Mouse (Mus musculus) intestine, embryonic 14.5 days (tissue): ENCODE data around the gene R3hdm2. TPM values are rescaled to one million over a fixed set of nuclear protein-coding genes. Genes with fewer than 3 reads are reported as not detected.

Experiments used
- ATAC-seq: fragments of 200-750 bp; cut with Nextera tagmentation; replicated peaks from 2 replicates; pipeline ENCODE4 v1.8.0; 2017; ENCODE audit warnings: low read depth, moderate number of reproducible peaks, moderate TSS enrichment, moderate library complexity; ENCODE audit not compliant: low FRiP score, low TSS enrichment
- DNase-seq: peaks from one replicate; pipeline ENCODE4 v3.0.0-alpha.2; 2018; ENCODE audit warnings: low spot score
- H3K27ac ChIP-seq: fragments of 300-500 bp; sonication (generic); 2 replicates; pipeline ENCODE4 v1.5.1; 2014; ENCODE audit warnings: low read depth, mild to moderate bottlenecking, control low read depth
- H3K27me3 ChIP-seq: fragments of 300-500 bp; sonication (generic); replicated peaks from 2 replicates; pipeline ENCODE4 v1.6.1; 2014; ENCODE audit warnings: low read length, control low read depth; ENCODE audit not compliant: control insufficient read depth, insufficient read depth
- H3K36me3 ChIP-seq: fragments of 300-500 bp; sonication (generic); 2 replicates; pipeline ENCODE4 v1.6.1; 2014; ENCODE audit warnings: low read length, control low read depth; ENCODE audit not compliant: control insufficient read depth, insufficient read depth
- H3K4me1 ChIP-seq: fragments of 300-500 bp; sonication (generic); replicated peaks from 2 replicates; pipeline ENCODE4 v1.6.1; 2014; ENCODE audit warnings: low read length, control low read depth, mixed read lengths; ENCODE audit not compliant: control insufficient read depth, insufficient read depth
- H3K4me2 ChIP-seq: fragments of 300-500 bp; sonication (generic); 2 replicates; pipeline ENCODE4 v1.6.1; 2014; ENCODE audit warnings: low read length
- H3K4me3 ChIP-seq: fragments of 300-500 bp; sonication (generic); 2 replicates; pipeline ENCODE4 v1.5.1; 2014; ENCODE audit warnings: low read depth, low read length, control low read depth, mixed read lengths
- H3K9ac ChIP-seq: fragments of 300-500 bp; sonication (generic); 2 replicates; pipeline ENCODE4 v1.6.1; 2014; ENCODE audit warnings: mild to moderate bottlenecking, low read length
- H3K9me3 ChIP-seq: fragments of 300-500 bp; sonication (generic); 2 replicates; pipeline ENCODE4 v1.6.1; 2016; ENCODE audit warnings: low read length, control low read depth; ENCODE audit not compliant: control insufficient read depth
- WGBS: fragments of 180-500 bp; shearing (Covaris S2); extraction: QIAGEN DNeasy Blood & Tissue Kit; methylation state at CpG from one replicate; pipeline ENCODE4 v1.1.7; 2014; 5-methylcytosine and 5-hydroxymethylcytosine counted together
- polyA plus RNA-seq: library from polyadenylated mRNA; unstranded; fragments of >200 nt; fragmentation: Nextera tagmentation; extraction: Ambion mirVana; gene quantifications from 2 replicates; pipeline ENCODE4 v1.2.1, GENCODE M21; 2014

R3hdm2 gene
- polyA plus RNA-seq, 1 experiment from 2014 or later = 31.5 TPM

GRCm38 (mm10) chr10:127512813-127513212 is 132.7 kb downstream of the R3hdm2 start:
- H3K4me2 ChIP-seq = peak overlapping the region; percentile 93
- peak overlapping the region; percentile 29; the same call in 1 of the 2 replicates for H3K9ac ChIP-seq

GRCm38 (mm10) chr10:127513501-127514091 is 133.5 kb downstream of the R3hdm2 start:
- peak overlapping the region; percentile 93 for H3K4me2 ChIP-seq
- H3K4me1 ChIP-seq = peaks cover 40% of the 10 kb centered on the region
- H3K9ac ChIP-seq = no peak overlapping the region
- no peaks in the 10 kb centered on the region for H3K9me3 ChIP-seq
- H3K36me3 ChIP-seq = peaks cover 16% of the 10 kb centered on the region
- peaks cover 75% of the 10 kb centered on the region for H3K27me3 ChIP-seq
- peak overlapping the region; percentile 23; the same call in 1 of the 2 replicates for H3K4me3 ChIP-seq
- no peak overlapping the region for H3K27ac ChIP-seq
- no peak for ATAC-seq
- DNase-seq = no peak
- WGBS = 3% methylated on average over 16 of the region's 16 CpGs

More at GRCm38 (mm10) chr10:127512813-127513212, 132.7 kb downstream of the R3hdm2 start:
- H3K27ac ChIP-seq = no peak overlapping the region
- peak; percentile 100 for DNase-seq
- peak; percentile 29 for ATAC-seq
- H3K4me1 ChIP-seq = peaks cover 40% of the 10 kb centered on the region
- H3K27me3 ChIP-seq = peaks cover 82% of the 10 kb centered on the region
- H3K36me3 ChIP-seq = peaks cover 8% of the 10 kb centered on the region
- H3K4me3 ChIP-seq = peak overlapping the region; percentile 46
- under 1% methylated on average over 27 of the region's 27 CpGs for WGBS
- no peaks in the 10 kb centered on the region for H3K9me3 ChIP-seq

- Histone ChIP-seq H3K27ac (no peak overlapping the region), H3K4me1 (peaks cover 37% of the 10 kb centered on the region), H3K9ac (no peak overlapping the region), H3K4me3 (no peak overlapping the region), H3K36me3 (peaks cover 17% of the 10 kb centered on the region), H3K9me3 (no peaks in the 10 kb centered on the region), H3K27me3 (peaks cover 69% of the 10 kb centered on the region), H3K4me2 (peak overlapping the region; percentile 93; the same call in 1 of the 2 replicates)
- DNase-seq (no peak), ATAC-seq (no peak)
- WGBS = 18% methylated on average over 13 of the region's 13 CpGs
Observed at GRCm38 (mm10) chr10:127514111-127514698, 134.1 kb downstream of the R3hdm2 start.

- no peak for DNase-seq
- no peak within 1 kb of the TSS for H3K9ac ChIP-seq
- WGBS = 22% methylated on average over 6 of the region's 6 CpGs
Observed at GRCm38 (mm10) chr10:127514764-127515163, 134.6 kb downstream of the R3hdm2 start, which contains the start of gene Ndufa4l2. Ndufa4l2 (plus strand) TSS chr10:127514967.

GRCm38 (mm10) chr10:127515271-127515982 is 135.3 kb downstream of the R3hdm2 start:
- H3K9me3 ChIP-seq = no peaks in the 10 kb centered on the region
- H3K4me3 ChIP-seq = no peak overlapping the region
- DNase-seq = no peak
- no peak overlapping the region for H3K27ac ChIP-seq
- 35% methylated on average over 9 of the region's 9 CpGs for WGBS
- peaks cover 57% of the 10 kb centered on the region for H3K27me3 ChIP-seq
- peaks cover 27% of the 10 kb centered on the region for H3K36me3 ChIP-seq
- peaks cover 33% of the 10 kb centered on the region for H3K4me1 ChIP-seq
- H3K9ac ChIP-seq = no peak overlapping the region
- no peak overlapping the region; the same call in 1 of the 2 replicates for H3K4me2 ChIP-seq
- no peak for ATAC-seq

More at GRCm38 (mm10) chr10:127514764-127515163, 134.6 kb downstream of the R3hdm2 start, which contains the start of gene Ndufa4l2:
- H3K4me3 ChIP-seq = no peak within 1 kb of the TSS
- peaks cover 22% of the 10 kb centered on the region for H3K36me3 ChIP-seq
- peak within 1 kb of the TSS; percentile 93 for H3K4me2 ChIP-seq
- no peak for ATAC-seq
- peaks cover 33% of the 10 kb centered on the region for H3K4me1 ChIP-seq
- no peak within 1 kb of the TSS for H3K27ac ChIP-seq
- no peaks in the 10 kb centered on the region for H3K9me3 ChIP-seq
- peaks cover 63% of the 10 kb centered on the region for H3K27me3 ChIP-seq

- 23% methylated on average over 8 of the region's 8 CpGs for WGBS
- no peak overlapping the region for H3K4me3 ChIP-seq
- H3K9ac ChIP-seq = peak overlapping the region; percentile 8; the same call in 1 of the 2 replicates
- ATAC-seq = no peak
- peaks cover 27% of the 10 kb centered on the region for H3K36me3 ChIP-seq
- peaks cover 51% of the 10 kb centered on the region for H3K27me3 ChIP-seq
- H3K9me3 ChIP-seq = no peaks in the 10 kb centered on the region
- H3K4me2 ChIP-seq = peak overlapping the region; percentile 33
- H3K4me1 ChIP-seq = peaks cover 35% of the 10 kb centered on the region
- H3K27ac ChIP-seq = no peak overlapping the region; the same call in 1 of the 2 replicates
- no peak for DNase-seq
Observed at GRCm38 (mm10) chr10:127515983-127516459, 135.9 kb downstream of the R3hdm2 start.

- Histone ChIP-seq H3K27me3 (peaks cover 45% of the 10 kb centered on the region), H3K4me1 (peaks cover 42% of the 10 kb centered on the region), H3K4me2 (peak overlapping the region; percentile 33), H3K36me3 (peaks cover 27% of the 10 kb centered on the region), H3K27ac (no peak overlapping the region; the same call in 1 of the 2 replicates), H3K9ac (peak overlapping the region; percentile 15; the same call in 1 of the 2 replicates), H3K4me3 (0 out of 2 replicates have a peak overlapping the region, but pooled peaks have one; percentile 8), H3K9me3 (no peaks in the 10 kb centered on the region)
- WGBS = 12% methylated on average over 30 of the region's 30 CpGs
- ATAC-seq = 0 out of 2 replicates have a peak, but pooled peaks have one; percentile 12
- DNase-seq = peak; percentile 84
Observed at GRCm38 (mm10) chr10:127516576-127517260, 136.6 kb downstream of the R3hdm2 start.

GRCm38 (mm10) chr10:127517941-127518340 is 137.8 kb downstream of the R3hdm2 start:
- WGBS = 92% methylated on average over 22 of the region's 22 CpGs
- H3K27ac ChIP-seq = no peak overlapping the region
- H3K4me1 ChIP-seq = peaks cover 43% of the 10 kb centered on the region

More at GRCm38 (mm10) chr10:127517941-127518340, 137.8 kb downstream of the R3hdm2 start:
- Histone ChIP-seq H3K4me3 (no peak overlapping the region), H3K27me3 (peaks cover 34% of the 10 kb centered on the region), H3K9me3 (no peaks in the 10 kb centered on the region), H3K36me3 (peaks cover 27% of the 10 kb centered on the region), H3K9ac (no peak overlapping the region), H3K4me2 (no peak overlapping the region)
- DNase-seq (no peak), ATAC-seq (no peak)
